Mouse (Mus musculus) liver, embryonic 14.5 days (tissue): ENCODE measurements around the gene Cox6a2.

Source experiments
- CTCF ChIP-seq: IDR thresholded peaks from 2 replicates; pipeline ENCODE4 v1.5.1; 2016; ENCODE audit warnings: antibody characterized with exemption, low read depth, control low read depth
- EP300 ChIP-seq: IDR thresholded peaks from 2 replicates; pipeline ENCODE4 v1.6.1; 2016; ENCODE audit warnings: antibody characterized with exemption, low read depth

GRCm38 (mm10) chr7:128236426-128236825, 30.2 kb upstream of the Cox6a2 start:
- TF ChIP-seq CTCF, result no peak
- no peak for TF ChIP-seq EP300
